Mouse (Mus musculus): ENCODE data around the gene Arl6ip1. TPM values are rescaled to one million over a fixed set of nuclear protein-coding genes. Genes with fewer than 3 reads are reported as not detected.
A peak's percentile ranks its signal among the peaks of the same experiment; 100 is the strongest.

Arl6ip1 gene
- polyA plus RNA-seq, 1 experiment: 277 TPM

DNA sequence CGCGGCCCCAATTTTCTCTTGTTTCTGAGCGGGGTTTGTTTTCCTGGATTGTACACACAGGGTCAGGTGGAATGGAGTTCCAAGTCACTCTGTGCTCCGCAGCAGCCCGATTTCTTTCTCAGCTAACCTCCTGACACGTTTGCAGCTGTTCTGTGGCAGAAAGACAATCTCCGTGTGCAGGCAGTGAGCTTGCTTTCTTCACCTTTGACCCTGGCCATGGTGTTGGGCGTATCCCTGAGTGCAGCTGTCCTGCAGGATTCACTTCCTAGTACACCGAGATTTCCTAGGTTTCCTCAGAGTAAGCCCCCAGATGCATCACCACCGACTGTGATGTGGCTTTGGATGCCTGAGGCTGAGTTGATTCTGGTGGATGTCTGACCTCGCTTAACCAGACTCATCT lies 5.7 kb upstream of the Arl6ip1 start:
- Histone ChIP-seq H3K4me3 (ENCODE audit: insufficient read depth, low read length) (no peak overlapping the region), H3K27ac (ENCODE audit: insufficient read depth, low read depth, low read length) (no peak overlapping the region), H3K4me1 (ENCODE audit: control insufficient read depth, insufficient read depth, low read length) (peaks cover 3% of the 10 kb centered on the region; the same call in 1 of the 2 replicates)
- TF ChIP-seq CTCF (IDR thresholded peaks at IDR 0.05; ENCODE audit: low read depth, low read length): no peak
- TF ChIP-seq POLR2A (IDR thresholded peaks at IDR 0.05; ENCODE audit: borderline replicate concordance, low read depth, low read length): no peak

DNA sequence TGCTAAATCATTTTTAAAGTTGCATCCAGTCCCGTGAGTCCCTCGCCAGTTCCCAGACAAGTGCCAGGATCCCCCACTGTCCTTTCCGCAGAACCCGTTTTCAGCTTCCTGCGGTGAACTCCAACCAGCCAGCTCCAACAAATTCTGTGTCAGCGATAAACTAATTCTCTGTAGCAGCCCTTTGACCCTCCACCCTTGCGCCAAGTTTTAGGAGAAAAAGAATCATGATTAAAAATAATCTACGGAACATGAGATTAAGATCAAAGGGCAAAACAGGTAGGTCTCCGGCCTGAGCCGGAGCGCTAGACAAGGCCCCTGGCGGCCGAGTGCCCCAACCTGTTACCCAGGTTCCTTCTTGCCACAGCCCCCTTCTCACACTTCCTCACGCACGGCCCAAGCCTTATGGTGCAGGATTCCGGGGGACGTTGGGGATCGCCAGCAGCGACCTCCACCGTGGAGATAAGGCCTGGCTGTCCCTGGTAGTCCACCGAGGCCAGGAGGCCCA lies 485 bp downstream of the Arl6ip1 start:
- Histone ChIP-seq H3K4me1 (ENCODE audit: control insufficient read depth, insufficient read depth, low read length) (peaks cover 19% of the 10 kb centered on the region), H3K27ac (ENCODE audit: insufficient read depth, low read depth, low read length) (peak overlapping the region; percentile 86), H3K4me3 (ENCODE audit: insufficient read depth, low read length) (peak overlapping the region; percentile 96)
- TF ChIP-seq CTCF (IDR thresholded peaks at IDR 0.05; ENCODE audit: low read depth, low read length) (no peak), POLR2A (IDR thresholded peaks at IDR 0.05; ENCODE audit: borderline replicate concordance, low read depth, low read length) (no peak)

DNA sequence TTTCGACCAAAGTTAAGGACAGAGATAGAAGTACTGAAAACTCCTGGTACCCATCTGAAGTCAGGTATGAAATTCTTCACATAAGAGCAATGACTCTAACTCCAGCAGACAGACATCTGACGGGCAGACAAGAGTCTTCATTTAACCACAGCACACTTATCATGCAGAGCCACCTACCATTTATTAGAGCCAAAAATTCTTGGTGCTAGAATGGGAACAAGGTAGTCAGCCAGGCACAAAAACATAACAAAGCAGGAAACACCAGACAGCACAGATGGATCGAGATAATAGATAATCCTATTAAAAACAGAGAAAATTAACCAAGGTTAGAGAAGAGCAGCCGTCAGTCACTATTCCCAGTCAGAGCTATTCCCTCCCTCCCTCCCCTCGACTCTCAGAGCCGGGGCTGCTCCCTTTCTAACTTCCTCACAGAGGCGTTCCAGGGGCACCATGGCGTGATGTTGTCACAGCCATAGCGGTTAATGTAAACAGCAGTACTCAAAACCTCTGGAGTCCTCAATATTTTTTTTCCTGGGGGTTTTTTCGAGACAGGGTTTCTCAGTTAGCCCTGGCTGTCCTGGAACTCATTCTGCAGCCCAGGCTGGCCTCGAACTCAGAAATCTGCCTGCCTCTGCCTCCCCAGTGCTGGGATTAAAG lies 3.1 kb downstream of the Arl6ip1 start:
- Histone ChIP-seq H3K4me1 (ENCODE audit: control insufficient read depth, insufficient read depth, low read length) (peaks cover 19% of the 10 kb centered on the region), H3K27ac (ENCODE audit: insufficient read depth, low read depth, low read length) (no peak overlapping the region), H3K4me3 (ENCODE audit: insufficient read depth, low read length) (no peak overlapping the region)
- no peak for TF ChIP-seq CTCF (IDR thresholded peaks at IDR 0.05; ENCODE audit: low read depth, low read length)
- TF ChIP-seq POLR2A (IDR thresholded peaks at IDR 0.05; ENCODE audit: borderline replicate concordance, low read depth, low read length): no peak

DNA sequence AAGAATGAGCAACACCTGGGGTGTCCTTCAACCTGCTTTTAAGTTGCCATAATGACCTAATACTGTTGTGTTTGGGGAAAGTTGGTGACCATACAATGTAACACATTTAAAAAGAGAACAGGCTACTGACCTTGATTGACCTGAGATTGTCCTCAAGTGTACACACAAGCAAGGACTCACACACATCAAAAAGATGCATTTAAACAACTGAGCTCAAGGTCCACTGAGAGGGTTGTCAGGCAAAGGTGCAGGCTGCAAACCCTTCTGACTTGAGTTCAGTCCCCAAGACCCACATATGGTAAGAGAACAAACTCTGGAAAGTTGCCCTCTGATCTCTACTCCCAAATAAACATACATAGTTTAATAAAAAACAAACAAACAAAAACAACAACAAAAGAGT lies 3.7 kb downstream of the Arl6ip1 start:
- no peak overlapping the region for H3K27ac ChIP-seq (ENCODE audit: insufficient read depth, low read depth, low read length)
- TF ChIP-seq CTCF (IDR thresholded peaks at IDR 0.05; ENCODE audit: low read depth, low read length): no peak
- TF ChIP-seq POLR2A (IDR thresholded peaks at IDR 0.05; ENCODE audit: borderline replicate concordance, low read depth, low read length): no peak
- H3K4me3 ChIP-seq (ENCODE audit: insufficient read depth, low read length): no peak overlapping the region
- H3K4me1 ChIP-seq (ENCODE audit: control insufficient read depth, insufficient read depth, low read length): peaks cover 19% of the 10 kb centered on the region

DNA sequence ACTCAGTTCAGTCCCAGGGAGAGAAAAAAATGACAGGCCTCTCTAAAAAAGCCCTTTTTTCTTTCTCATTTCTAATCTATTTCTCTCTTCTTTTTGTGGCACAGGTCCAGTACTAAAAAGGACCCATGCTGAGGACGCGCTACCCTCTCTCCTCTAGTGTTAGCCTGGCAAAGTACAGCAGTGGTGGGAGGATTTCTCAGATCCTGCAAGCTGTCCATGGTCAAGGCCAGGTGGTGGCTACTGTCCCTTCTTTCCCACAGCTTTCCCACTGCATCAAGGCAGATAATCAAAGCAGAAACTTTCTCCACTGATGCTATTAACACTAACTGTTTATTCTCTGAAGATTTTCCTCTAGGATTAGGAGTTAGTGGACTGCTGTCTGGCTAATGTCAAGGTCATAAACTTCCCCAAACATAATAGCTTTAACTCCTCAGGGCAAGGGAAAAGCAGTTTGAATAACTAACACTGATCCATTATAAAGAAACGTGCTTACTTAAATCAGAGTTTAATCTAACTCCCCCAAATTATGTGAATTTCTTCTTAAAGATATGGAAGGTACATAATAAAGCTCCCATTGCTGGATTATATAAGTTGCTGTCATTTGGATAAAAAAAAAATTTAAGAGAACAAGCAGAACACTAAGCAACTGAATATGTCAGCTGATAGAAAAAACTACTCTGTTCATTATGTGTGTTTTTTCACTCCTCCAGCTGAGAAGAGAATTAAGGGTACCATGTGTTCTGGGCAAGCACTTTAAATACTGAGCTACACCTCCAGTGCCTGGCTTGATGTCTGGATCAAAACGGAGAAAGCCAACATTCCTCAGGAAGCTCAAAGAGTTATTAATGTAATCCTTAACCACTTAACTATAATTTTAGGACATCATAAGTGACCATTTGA lies 5.7 kb downstream of the Arl6ip1 start:
- Histone ChIP-seq H3K4me3 (ENCODE audit: insufficient read depth, low read length) (no peak overlapping the region), H3K4me1 (ENCODE audit: control insufficient read depth, insufficient read depth, low read length) (peaks cover 29% of the 10 kb centered on the region), H3K27ac (ENCODE audit: insufficient read depth, low read depth, low read length) (no peak overlapping the region)
- TF ChIP-seq CTCF (IDR thresholded peaks at IDR 0.05; ENCODE audit: low read depth, low read length) (no peak), POLR2A (IDR thresholded peaks at IDR 0.05; ENCODE audit: borderline replicate concordance, low read depth, low read length) (no peak)

DNA sequence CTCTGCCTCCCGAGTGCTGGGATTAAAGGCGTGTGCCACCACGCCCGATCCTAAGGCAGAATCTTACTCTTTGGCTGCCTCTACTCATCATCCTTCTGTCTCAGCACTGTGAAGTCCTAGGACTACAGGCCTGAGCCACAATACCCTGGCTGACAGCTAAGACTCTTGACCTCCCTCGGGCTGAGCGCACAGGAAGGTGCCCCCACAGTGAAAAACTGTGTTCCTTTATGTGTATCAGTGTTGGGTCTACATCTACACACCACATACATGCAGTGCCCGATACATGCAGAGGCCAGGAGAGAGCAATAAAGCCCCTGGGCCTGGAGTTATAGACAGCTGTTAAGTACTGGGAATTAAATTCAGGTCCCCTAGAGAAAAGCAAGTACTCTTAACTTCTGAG lies 7.2 kb downstream of the Arl6ip1 start:
- no peak overlapping the region for H3K4me3 ChIP-seq (ENCODE audit: insufficient read depth, low read length)
- H3K27ac ChIP-seq (ENCODE audit: insufficient read depth, low read depth, low read length): no peak overlapping the region
- TF ChIP-seq POLR2A (IDR thresholded peaks at IDR 0.05; ENCODE audit: borderline replicate concordance, low read depth, low read length): no peak
- TF ChIP-seq CTCF (IDR thresholded peaks at IDR 0.05; ENCODE audit: low read depth, low read length): no peak
- H3K4me1 ChIP-seq (ENCODE audit: control insufficient read depth, insufficient read depth, low read length): peaks cover 36% of the 10 kb centered on the region

DNA sequence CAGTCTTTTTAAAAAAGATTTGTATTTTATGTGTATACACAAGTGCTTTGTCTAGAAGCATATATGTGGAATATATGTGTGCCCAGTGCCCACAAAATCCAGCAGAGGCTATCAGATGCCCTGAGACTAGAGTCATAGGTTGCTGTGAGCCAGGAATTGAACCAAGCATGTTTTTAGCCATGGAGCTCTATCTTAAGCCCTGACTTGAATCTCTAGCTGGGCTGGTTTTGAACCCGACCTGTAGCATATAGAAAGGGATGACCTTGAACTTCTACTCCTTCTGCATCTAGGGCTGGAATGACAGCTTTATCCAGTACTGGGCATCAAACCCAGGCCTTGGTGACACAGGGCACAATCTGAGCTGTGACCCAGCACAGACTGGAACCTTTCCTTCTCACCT lies 8.8 kb downstream of the Arl6ip1 start:
- Histone ChIP-seq H3K4me1 (ENCODE audit: control insufficient read depth, insufficient read depth, low read length) (peaks cover 32% of the 10 kb centered on the region), H3K27ac (ENCODE audit: insufficient read depth, low read depth, low read length) (no peak overlapping the region), H3K4me3 (ENCODE audit: insufficient read depth, low read length) (no peak overlapping the region)
- no peak for TF ChIP-seq CTCF (IDR thresholded peaks at IDR 0.05; ENCODE audit: low read depth, low read length)
- no peak for TF ChIP-seq POLR2A (IDR thresholded peaks at IDR 0.05; ENCODE audit: borderline replicate concordance, low read depth, low read length)

DNA sequence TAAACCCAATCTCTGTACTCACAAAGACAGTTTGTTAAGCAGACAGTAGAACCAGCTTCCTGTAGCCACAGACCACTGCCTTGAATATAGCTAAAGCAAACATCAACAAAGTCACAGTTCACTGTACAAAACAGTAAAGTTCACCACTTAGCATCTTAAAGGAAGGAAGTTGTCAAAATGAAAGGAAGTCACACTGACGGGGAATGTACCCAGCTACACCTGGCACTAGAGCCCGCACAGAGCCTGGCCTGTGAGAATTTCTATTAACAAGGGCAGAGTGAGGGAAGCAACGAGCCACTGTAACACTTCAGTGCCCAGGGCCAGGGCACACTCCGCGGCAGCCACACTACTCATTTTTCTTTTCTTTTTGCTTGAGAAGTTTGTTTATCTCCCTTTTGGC lies 9.5 kb downstream of the Arl6ip1 start:
- Histone ChIP-seq H3K4me1 (ENCODE audit: control insufficient read depth, insufficient read depth, low read length) (peaks cover 32% of the 10 kb centered on the region), H3K27ac (ENCODE audit: insufficient read depth, low read depth, low read length) (no peak overlapping the region), H3K4me3 (ENCODE audit: insufficient read depth, low read length) (no peak overlapping the region)
- TF ChIP-seq CTCF (IDR thresholded peaks at IDR 0.05; ENCODE audit: low read depth, low read length) (no peak), POLR2A (IDR thresholded peaks at IDR 0.05; ENCODE audit: borderline replicate concordance, low read depth, low read length) (no peak)

DNA sequence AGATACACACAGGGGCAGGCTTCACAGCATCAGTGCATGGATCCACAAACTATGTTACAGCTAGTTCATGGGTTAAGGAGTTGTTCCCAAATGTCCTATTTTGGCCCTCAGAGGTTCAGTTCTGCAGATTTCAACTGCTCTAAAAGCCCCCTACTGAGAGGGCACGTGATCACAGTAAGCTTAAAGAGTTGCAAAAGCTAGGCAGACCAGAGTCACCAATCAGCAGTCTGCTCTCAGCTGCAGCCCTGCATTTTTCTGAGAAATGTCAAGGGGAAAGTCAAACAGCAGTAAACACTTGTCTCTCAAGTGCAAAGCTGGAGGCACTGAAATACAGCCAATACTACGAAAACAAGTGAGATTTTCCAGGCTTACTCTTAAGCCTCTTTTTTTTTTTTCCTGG lies 10.3 kb downstream of the Arl6ip1 start:
- H3K4me1 ChIP-seq (ENCODE audit: control insufficient read depth, insufficient read depth, low read length): peaks cover 29% of the 10 kb centered on the region
- H3K27ac ChIP-seq (ENCODE audit: insufficient read depth, low read depth, low read length): no peak overlapping the region
- H3K4me3 ChIP-seq (ENCODE audit: insufficient read depth, low read length): no peak overlapping the region
- TF ChIP-seq POLR2A (IDR thresholded peaks at IDR 0.05; ENCODE audit: borderline replicate concordance, low read depth, low read length) (no peak), CTCF (IDR thresholded peaks at IDR 0.05; ENCODE audit: low read depth, low read length) (no peak)

DNA sequence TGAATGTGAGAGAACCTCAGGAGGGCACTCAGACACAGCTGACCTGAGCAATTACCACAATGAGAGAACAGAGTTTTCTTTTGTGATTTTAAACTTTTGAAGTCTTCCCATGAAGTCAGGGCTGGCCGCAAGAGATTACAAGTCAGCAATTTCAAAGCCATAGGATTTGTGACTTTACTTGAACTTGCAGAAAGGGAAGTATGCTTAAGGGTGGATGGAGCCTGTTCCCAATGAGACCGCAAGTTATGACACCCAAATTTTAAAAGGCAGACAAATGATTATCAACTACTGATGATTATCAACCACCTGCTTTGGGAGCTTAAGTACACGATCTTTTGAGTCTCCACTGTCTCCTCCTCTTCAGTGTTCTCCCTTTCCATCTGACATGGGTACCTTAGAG lies 11.0 kb downstream of the Arl6ip1 start:
- H3K4me3 ChIP-seq (ENCODE audit: insufficient read depth, low read length): no peak overlapping the region
- peak overlapping the region; percentile 50 for H3K27ac ChIP-seq (ENCODE audit: insufficient read depth, low read depth, low read length)
- H3K4me1 ChIP-seq (ENCODE audit: control insufficient read depth, insufficient read depth, low read length): peaks cover 34% of the 10 kb centered on the region
- no peak for TF ChIP-seq POLR2A (IDR thresholded peaks at IDR 0.05; ENCODE audit: borderline replicate concordance, low read depth, low read length)

All from bone marrow macrophage, adult 2 months (primary cell).